Mouse (Mus musculus) stomach, embryonic 14.5 days (tissue): Measurements from ENCODE around the gene Lrrc18. TPM values are rescaled to one million over a fixed set of nuclear protein-coding genes. Genes with fewer than 3 reads are reported as not detected.

Experiments used
- ATAC-seq: fragments of 200-750 bp; cut with Nextera tagmentation; 2 replicates; pipeline ENCODE4 v1.8.0; 2017; ENCODE audit warnings: low read depth, moderate TSS enrichment; ENCODE audit not compliant: insufficient number of reproducible peaks, insufficient read depth, low FRiP score
- H3K27ac ChIP-seq: fragments of 300-500 bp; sonication (generic); 2 replicates; pipeline ENCODE4 v1.5.1; 2014; ENCODE audit warnings: mild to moderate bottlenecking, low read length, moderate library complexity, mixed read lengths
- H3K27me3 ChIP-seq: fragments of 300-500 bp; sonication (generic); 2 replicates; pipeline ENCODE4 v1.6.1; 2014; ENCODE audit warnings: low read length, control low read depth, mixed read lengths; ENCODE audit not compliant: control insufficient read depth, insufficient read depth
- H3K36me3 ChIP-seq: fragments of 300-500 bp; sonication (generic); 2 replicates; pipeline ENCODE4 v1.6.1; 2014; ENCODE audit warnings: mild to moderate bottlenecking, control low read depth, low read length, moderate library complexity, mixed read lengths; ENCODE audit not compliant: control insufficient read depth, insufficient read depth
- H3K4me1 ChIP-seq: fragments of 300-500 bp; sonication (generic); 2 replicates; pipeline ENCODE4 v1.6.1; 2014; ENCODE audit warnings: low read length, control low read depth, mixed read lengths; ENCODE audit not compliant: control insufficient read depth, insufficient read depth
- H3K4me2 ChIP-seq: fragments of 300-500 bp; sonication (generic); replicated peaks from 2 replicates; pipeline ENCODE4 v1.6.1; 2014; ENCODE audit warnings: low read depth, low read length, control low read depth
- H3K4me3 ChIP-seq: fragments of 300-500 bp; sonication (generic); 2 replicates; pipeline ENCODE4 v1.5.1; 2014; ENCODE audit warnings: low read depth, low read length, control low read depth
- H3K9ac ChIP-seq: fragments of 300-500 bp; sonication (generic); replicated peaks from 2 replicates; pipeline ENCODE4 v1.6.1; 2014; ENCODE audit warnings: low read depth, mild to moderate bottlenecking, control low read depth, low read length, moderate library complexity, mixed read lengths
- H3K9me3 ChIP-seq: fragments of 300-500 bp; sonication (generic); 2 replicates; pipeline ENCODE4 v1.6.1; 2016; ENCODE audit warnings: low read depth, low read length, control low read depth; ENCODE audit not compliant: control insufficient read depth
- WGBS: fragments of 180-500 bp; shearing (Covaris S2); extraction: QIAGEN DNeasy Blood & Tissue Kit; methylation state at CpG from one replicate; pipeline ENCODE4 v1.1.7; 2014; 5-methylcytosine and 5-hydroxymethylcytosine counted together
- polyA plus RNA-seq: library from polyadenylated mRNA; unstranded; fragments of >200 nt; fragmentation: Nextera tagmentation; extraction: Ambion mirVana; gene quantifications from 2 replicates; pipeline ENCODE4 v1.2.1, GENCODE M21; 2014

The Lrrc18 gene
- polyA plus RNA-seq = 0.16 and 0.56 TPM in 2 replicates

DNA sequence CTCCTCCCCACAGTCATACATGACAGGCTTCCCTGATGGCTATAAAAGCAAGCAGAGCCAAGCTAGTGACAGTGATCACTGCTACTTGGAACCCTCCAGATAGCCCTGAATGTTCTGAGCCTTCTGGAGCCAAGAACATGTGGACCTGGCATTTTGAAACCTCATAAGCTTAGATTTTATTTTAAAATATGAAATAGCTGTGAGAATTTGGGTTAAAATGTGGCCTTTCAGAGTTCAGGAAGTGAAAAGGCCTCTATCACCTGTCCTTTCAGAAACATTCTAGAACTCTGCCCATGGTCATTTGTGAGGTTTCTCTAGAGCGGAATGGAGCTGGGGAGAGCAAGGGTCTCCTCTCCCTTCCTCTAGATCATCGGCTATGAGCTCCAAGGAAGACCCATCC, at the start of gene Lrrc18:
TSS of gene Lrrc18 (plus strand) at position 301 of the 400 bp plus-strand sequence.
- Histone ChIP-seq H3K9me3 (no peaks in the 10 kb centered on the region), H3K4me1 (peaks cover 4% of the 10 kb centered on the region; the same call in 1 of the 2 replicates), H3K9ac (no peak within 1 kb of the TSS), H3K4me2 (no peak within 1 kb of the TSS), H3K4me3 (no peak within 1 kb of the TSS), H3K27ac (no peak within 1 kb of the TSS), H3K36me3 (no peaks in the 10 kb centered on the region), H3K27me3 (no peaks in the 10 kb centered on the region)
- no peak for ATAC-seq
- 90% methylated on average over 2 of the region's 2 CpGs for WGBS

DNA sequence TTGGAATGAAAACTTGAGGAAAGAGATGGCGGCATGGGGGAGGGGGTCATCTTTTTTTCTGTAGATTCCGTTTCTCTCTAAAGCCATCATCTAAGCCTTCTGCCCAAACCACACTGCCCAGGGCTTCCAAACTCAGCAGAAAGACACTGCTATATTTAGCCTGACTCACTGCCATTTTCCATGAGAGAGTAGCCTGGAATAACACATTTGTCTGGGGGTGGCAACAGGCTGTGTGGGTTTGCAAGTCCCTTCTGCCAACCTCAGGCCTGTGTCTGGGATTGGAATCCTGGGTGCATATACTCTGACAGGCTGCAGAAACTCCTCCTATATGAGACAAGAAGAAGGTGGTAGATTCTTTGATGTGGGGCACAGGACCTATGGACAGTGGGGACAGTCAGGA, 43.7 kb upstream of the Lrrc18 start:
- WGBS = 90% methylated on average over 2 of the region's 2 CpGs

DNA sequence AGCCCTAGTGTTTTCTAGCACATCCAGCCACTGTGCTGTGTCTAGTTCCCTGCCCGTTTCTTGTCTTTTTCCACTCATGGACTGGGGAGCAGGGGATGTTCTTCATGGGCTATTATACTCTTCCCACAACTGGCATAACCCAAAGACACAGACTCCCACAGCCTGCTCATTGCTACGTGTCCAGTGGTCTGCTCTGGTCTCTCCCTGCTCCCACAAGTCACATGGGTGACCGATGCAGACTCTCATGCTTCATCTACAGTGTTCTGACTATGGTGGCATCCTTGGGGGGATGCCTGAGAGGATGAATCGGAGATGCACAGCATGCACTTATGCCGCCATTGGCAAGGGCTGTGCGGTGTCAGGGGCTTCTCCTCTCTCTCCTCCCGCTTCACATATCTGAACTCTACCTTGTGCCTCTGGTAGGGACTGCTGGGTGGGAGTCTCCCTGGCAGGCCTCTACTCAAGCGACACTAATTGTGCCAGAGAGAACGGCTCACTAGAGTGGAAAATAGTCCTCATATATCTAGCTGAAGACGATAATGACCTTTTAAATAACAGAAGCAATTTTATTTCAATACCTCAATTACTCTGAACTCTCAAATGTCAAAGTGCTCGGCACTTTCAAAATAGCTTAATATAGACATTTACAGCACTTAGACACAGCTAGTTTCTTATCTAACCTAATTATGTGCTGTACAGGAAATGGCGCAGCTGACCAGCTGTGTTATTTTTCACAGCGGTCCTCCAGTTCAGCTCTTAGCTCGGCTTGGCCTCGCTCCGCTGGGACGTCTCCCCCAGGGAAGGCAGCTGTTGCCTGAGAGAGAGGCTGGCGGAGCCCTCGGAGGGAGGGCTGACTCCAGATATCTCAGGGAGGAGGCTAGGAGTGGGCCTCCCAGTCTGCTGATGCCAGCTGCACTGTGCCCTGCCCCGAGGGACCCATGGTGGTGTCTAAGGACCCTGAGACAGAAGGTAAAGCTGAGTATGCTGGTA, 40.6 kb upstream of the Lrrc18 start:
- Histone ChIP-seq H3K27ac (peak overlapping the region; percentile 76), H3K4me2 (no peak overlapping the region)

More for the DNA sequence above, 43.7 kb upstream of the Lrrc18 start:
- Histone ChIP-seq H3K9me3 (no peaks in the 10 kb centered on the region), H3K9ac (no peak overlapping the region), H3K27me3 (no peaks in the 10 kb centered on the region), H3K36me3 (no peaks in the 10 kb centered on the region), H3K27ac (no peak overlapping the region), H3K4me3 (no peak overlapping the region), H3K4me2 (no peak overlapping the region), H3K4me1 (peaks cover 11% of the 10 kb centered on the region)
- no peak for ATAC-seq

DNA sequence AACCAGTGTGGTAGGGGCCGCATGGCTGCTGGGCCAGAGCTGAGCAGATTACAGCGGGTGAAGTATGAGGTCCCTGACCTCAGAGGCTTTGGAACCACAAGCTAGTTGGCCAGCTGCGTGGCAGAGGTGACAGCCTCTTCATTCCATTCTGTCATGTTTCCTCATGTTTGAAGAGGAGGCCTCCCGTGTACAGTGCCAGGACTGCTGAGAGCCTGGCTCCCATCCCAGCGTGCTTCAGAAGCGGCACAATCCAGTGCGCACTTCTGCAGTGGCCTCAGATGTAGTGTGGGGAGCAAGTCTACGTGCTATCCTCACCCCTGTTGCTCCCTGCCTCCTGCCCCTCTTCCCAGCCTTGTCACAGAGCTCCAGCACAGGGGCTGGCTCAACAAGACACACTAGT, 34.7 kb upstream of the Lrrc18 start:
- no peaks in the 10 kb centered on the region for H3K36me3 ChIP-seq
- no peak overlapping the region for H3K4me2 ChIP-seq
- no peaks in the 10 kb centered on the region for H3K27me3 ChIP-seq
- WGBS = 59% methylated on average over 8 of the region's 8 CpGs
- H3K9me3 ChIP-seq = no peaks in the 10 kb centered on the region
- H3K4me1 ChIP-seq = peaks cover 6% of the 10 kb centered on the region; the same call in 1 of the 2 replicates
- no peak for ATAC-seq
- H3K4me3 ChIP-seq = no peak overlapping the region
- no peak overlapping the region for H3K27ac ChIP-seq
- H3K9ac ChIP-seq = no peak overlapping the region

More for the DNA sequence above, 40.6 kb upstream of the Lrrc18 start:
- no peaks in the 10 kb centered on the region for H3K9me3 ChIP-seq
- H3K4me3 ChIP-seq = no peak overlapping the region
- no peak overlapping the region for H3K9ac ChIP-seq
- no peaks in the 10 kb centered on the region for H3K27me3 ChIP-seq
- 43% methylated on average over 20 of the region's 20 CpGs for WGBS
- no peaks in the 10 kb centered on the region for H3K36me3 ChIP-seq
- H3K4me1 ChIP-seq = peaks cover 11% of the 10 kb centered on the region
- peak; percentile 73; the same call in 1 of the 2 replicates for ATAC-seq

DNA sequence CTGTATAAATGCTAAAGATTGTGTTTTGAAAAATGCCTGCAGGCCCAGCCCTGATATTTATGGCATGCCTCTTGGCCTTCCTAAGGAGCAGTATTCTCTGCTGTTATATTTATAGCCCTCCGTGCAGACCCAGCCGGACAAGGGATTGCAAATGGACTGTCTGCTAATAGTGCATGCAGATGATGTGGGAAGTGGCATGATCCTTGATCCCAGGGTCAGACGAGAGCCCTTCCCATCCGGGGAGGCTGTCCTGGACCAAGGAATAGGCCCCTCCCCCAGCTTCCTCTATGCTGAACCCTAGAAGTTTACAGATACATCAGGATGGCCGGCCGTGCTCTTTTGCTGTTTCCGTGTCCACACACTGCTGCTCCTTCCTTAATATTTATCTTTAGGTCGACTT, 32.5 kb upstream of the Lrrc18 start:
- Histone ChIP-seq H3K27me3 (no peaks in the 10 kb centered on the region), H3K36me3 (no peaks in the 10 kb centered on the region), H3K4me2 (no peak overlapping the region), H3K27ac (no peak overlapping the region), H3K4me1 (peaks cover 12% of the 10 kb centered on the region; the same call in 1 of the 2 replicates), H3K9me3 (no peaks in the 10 kb centered on the region), H3K4me3 (no peak overlapping the region), H3K9ac (no peak overlapping the region)
- no peak for ATAC-seq
- 29% methylated on average over 8 of the region's 8 CpGs for WGBS

DNA sequence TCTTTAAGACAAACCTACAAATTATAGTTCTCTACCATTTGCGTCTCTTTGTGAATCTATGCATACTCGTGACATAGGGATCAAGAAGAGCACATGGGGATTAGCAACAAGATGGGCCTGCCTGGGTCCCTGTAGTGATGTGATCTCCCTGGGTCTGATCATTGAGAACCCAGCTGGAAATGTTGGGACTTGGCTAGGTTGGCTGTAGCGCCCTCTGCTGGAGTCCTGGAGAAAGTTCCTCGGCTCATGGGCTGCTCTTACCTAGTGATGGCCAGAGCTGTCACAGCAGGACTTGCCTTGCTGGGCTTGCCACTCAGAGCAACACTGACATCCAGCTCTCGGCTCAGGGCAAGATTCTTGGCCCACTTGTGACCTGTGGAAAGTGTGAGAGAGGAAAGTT, 30.7 kb upstream of the Lrrc18 start:
- no peaks in the 10 kb centered on the region for H3K27me3 ChIP-seq
- no peak overlapping the region for H3K4me3 ChIP-seq
- 44% methylated on average over 5 of the region's 5 CpGs for WGBS
- H3K9ac ChIP-seq = no peak overlapping the region
- H3K4me1 ChIP-seq = peaks cover 12% of the 10 kb centered on the region; the same call in 1 of the 2 replicates
- ATAC-seq = no peak
- no peaks in the 10 kb centered on the region for H3K36me3 ChIP-seq
- no peaks in the 10 kb centered on the region for H3K9me3 ChIP-seq
- no peak overlapping the region for H3K4me2 ChIP-seq
- no peak overlapping the region for H3K27ac ChIP-seq

DNA sequence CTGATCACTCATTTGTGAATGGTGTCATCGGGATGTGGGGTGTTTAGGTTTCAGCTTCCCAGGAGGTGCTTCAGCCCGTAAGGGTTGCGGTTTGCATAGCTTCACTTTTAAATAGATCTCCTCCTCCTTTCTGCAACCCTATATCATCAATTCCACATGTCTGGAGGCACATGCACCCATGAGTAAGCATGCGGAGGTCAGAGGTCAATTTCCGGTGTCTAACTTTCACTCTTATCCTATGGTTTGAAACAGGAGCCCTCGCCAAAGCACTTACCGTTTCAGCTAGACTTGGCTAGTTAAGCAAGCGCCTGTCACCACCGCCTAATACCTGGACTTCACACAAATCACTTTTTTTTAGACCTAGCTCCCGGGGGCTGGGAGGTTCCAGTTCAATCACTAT, 26.4 kb upstream of the Lrrc18 start:
- Histone ChIP-seq H3K36me3 (no peaks in the 10 kb centered on the region), H3K4me3 (no peak overlapping the region), H3K27ac (no peak overlapping the region), H3K27me3 (no peaks in the 10 kb centered on the region), H3K4me2 (no peak overlapping the region), H3K9ac (no peak overlapping the region), H3K9me3 (no peaks in the 10 kb centered on the region), H3K4me1 (peaks cover 9% of the 10 kb centered on the region; the same call in 1 of the 2 replicates)
- WGBS = 53% methylated on average over 10 of the region's 10 CpGs
- ATAC-seq = no peak

DNA sequence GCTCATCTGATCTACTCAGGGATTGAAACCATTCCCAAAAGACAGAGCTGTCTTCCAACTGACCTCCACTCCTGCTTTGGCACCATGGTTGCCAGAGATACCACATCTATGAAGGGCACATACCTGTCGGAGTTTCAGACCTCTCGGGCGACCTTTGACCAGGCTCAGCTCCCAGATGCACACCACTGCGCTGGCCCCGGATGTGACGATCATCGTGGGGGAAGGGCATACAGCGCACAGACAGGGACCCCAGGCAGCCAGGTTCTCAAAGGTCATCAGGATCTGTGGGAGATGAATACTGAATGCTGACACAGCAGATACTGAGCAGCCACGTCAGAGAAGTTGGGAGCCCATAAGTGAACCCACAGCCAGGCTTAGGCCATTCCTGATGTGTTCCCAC, 20.5 kb upstream of the Lrrc18 start:
- Histone ChIP-seq H3K4me1 (no peaks in the 10 kb centered on the region), H3K27ac (no peak overlapping the region), H3K9me3 (no peaks in the 10 kb centered on the region), H3K36me3 (no peaks in the 10 kb centered on the region), H3K4me3 (no peak overlapping the region), H3K27me3 (no peaks in the 10 kb centered on the region), H3K9ac (no peak overlapping the region), H3K4me2 (no peak overlapping the region)
- 67% methylated on average over 9 of the region's 9 CpGs for WGBS
- ATAC-seq = no peak
